Mouse (Mus musculus): ENCODE data around the gene Cd83. TPM values are rescaled to one million over a fixed set of nuclear protein-coding genes. Genes with fewer than 3 reads are reported as not detected.

Cd83 gene
- polyA plus RNA-seq, 1 experiment from 2014 or later = 19.0 TPM

DNA sequence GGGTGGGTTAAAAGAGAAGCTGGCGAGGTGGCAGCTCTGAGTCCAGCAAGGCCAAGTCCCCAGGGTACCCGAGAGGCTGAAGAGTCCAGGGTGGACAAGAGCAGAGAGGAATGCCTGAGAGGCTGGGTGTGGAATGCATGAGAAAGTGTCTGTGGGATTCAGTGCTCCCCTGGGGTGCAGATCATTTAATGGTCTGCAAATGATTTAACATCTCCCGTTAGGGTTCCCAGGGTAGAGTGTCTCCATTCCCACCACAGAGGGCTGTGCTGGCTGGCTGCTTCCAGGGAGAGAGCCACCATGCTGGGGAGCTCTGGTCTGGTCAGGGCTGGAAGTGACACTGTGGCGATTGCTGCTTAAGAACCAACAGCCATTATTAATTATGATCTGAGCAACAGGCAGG lies 65.2 kb downstream of the Cd83 start:
- Histone ChIP-seq H3K27ac (ENCODE audit: low read length) (no peak overlapping the region), H3K4me1 (ENCODE audit: insufficient read depth, low read depth, low read length) (no peaks in the 10 kb centered on the region), H3K9me3 (ENCODE audit: low read length) (no peaks in the 10 kb centered on the region), H3K9ac (replicated peaks; ENCODE audit: low read depth) (no peak overlapping the region), H3K4me2 (replicated peaks; ENCODE audit: low read depth, low read length) (no peak overlapping the region), H3K27me3 (replicated peaks; ENCODE audit: insufficient read depth, low read length) (no peaks in the 10 kb centered on the region), H3K4me3 (ENCODE audit: low read depth, low read length) (no peak overlapping the region), H3K36me3 (ENCODE audit: insufficient read depth, low read length) (no peaks in the 10 kb centered on the region)
- WGBS = 47% methylated on average over 4 of the region's 4 CpGs
- DNase-seq (ENCODE audit: low spot score) = no peak
- ATAC-seq = no peak
- TF ChIP-seq EP300 (IDR thresholded peaks at IDR 0.05) (no peak), CTCF (IDR thresholded peaks at IDR 0.05) (no peak; the same call in 1 of the 2 replicates)

DNA sequence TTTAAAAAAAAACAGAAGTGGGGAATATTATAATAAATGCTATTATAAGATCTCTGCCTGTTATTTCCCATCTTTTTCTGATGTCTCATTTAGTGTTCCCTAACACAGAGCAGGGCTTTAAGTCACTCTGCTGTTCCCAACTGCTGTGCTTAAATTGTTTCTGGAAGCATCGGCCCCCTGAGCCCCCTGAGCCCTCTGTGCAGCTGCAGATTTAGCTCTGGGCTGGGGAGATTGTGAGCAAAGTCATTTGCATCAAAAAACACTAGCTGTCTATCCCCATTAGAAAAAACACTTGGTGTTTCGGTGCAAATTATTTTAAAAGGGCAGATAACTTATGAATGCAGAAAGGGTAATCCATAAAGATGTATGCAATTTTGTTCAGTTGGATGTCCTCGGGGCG lies 66.5 kb downstream of the Cd83 start:
- Histone ChIP-seq H3K9me3 (ENCODE audit: low read length) (no peaks in the 10 kb centered on the region), H3K4me1 (ENCODE audit: insufficient read depth, low read depth, low read length) (no peaks in the 10 kb centered on the region), H3K36me3 (ENCODE audit: insufficient read depth, low read length) (no peaks in the 10 kb centered on the region), H3K27ac (ENCODE audit: low read length) (no peak overlapping the region), H3K4me2 (replicated peaks; ENCODE audit: low read depth, low read length) (no peak overlapping the region), H3K9ac (replicated peaks; ENCODE audit: low read depth) (no peak overlapping the region), H3K4me3 (ENCODE audit: low read depth, low read length) (no peak overlapping the region), H3K27me3 (replicated peaks; ENCODE audit: insufficient read depth, low read length) (no peaks in the 10 kb centered on the region)
- WGBS = 78% methylated on average over 4 of the region's 4 CpGs
- no peak for ATAC-seq
- TF ChIP-seq EP300 (IDR thresholded peaks at IDR 0.05) (no peak), CTCF (IDR thresholded peaks at IDR 0.05) (no peak)
- no peak for DNase-seq (ENCODE audit: low spot score)

Other genes with a start within 250 kb of the Cd83 start
- gene Mcur1, start 224.6 kb upstream of the Cd83 start, polyA plus RNA-seq (2015; fragmentation: Nextera tagmentation; extraction: Ambion mirVana) = 20.0 and 21.0 TPM in 2 replicates
- gene Rnf182, start 169.1 kb upstream of the Cd83 start, polyA plus RNA-seq (2015; fragmentation: Nextera tagmentation; extraction: Ambion mirVana) = 0.37 and 0.63 TPM in 2 replicates